Mouse (Mus musculus): ENCODE data around the gene Kat7. TPM values are rescaled to one million over a fixed set of nuclear protein-coding genes. Genes with fewer than 3 reads are reported as not detected.

The Kat7 gene
- polyA plus RNA-seq, 1 experiment from 2014 or later: 66.2 TPM

GRCm38 (mm10) chr11:95305600-95305999 is 4.4 kb downstream of the Kat7 start:
- Histone ChIP-seq H3K27ac (replicated peaks) (no peak overlapping the region), H3K4me1 (replicated peaks) (peaks cover 16% of the 10 kb centered on the region), H3K9me3 (no peaks in the 10 kb centered on the region), H3K9ac (no peak overlapping the region), H3K27me3 (no peaks in the 10 kb centered on the region), H3K4me2 (no peak overlapping the region), H3K4me3 (no peak overlapping the region), H3K36me3 (peaks cover 28% of the 10 kb centered on the region; the same call in 1 of the 2 replicates)
- WGBS: 91% methylated on average over 7 of the region's 7 CpGs
- ATAC-seq (ENCODE audit: low FRiP score, low read depth): no peak

GRCm38 (mm10) chr11:95301772-95302171 is 8.3 kb downstream of the Kat7 start:
- Histone ChIP-seq H3K4me3 (no peak overlapping the region), H3K9ac (no peak overlapping the region), H3K9me3 (no peaks in the 10 kb centered on the region), H3K36me3 (peaks cover 53% of the 10 kb centered on the region), H3K4me2 (no peak overlapping the region), H3K4me1 (replicated peaks) (no peaks in the 10 kb centered on the region), H3K27me3 (no peaks in the 10 kb centered on the region), H3K27ac (replicated peaks) (no peak overlapping the region)
- 88% methylated on average over 3 of the region's 3 CpGs for WGBS
- ATAC-seq (ENCODE audit: low FRiP score, low read depth): no peak

GRCm38 (mm10) chr11:95299886-95300285 is 10.2 kb downstream of the Kat7 start:
- H3K9ac ChIP-seq: no peak overlapping the region
- no peaks in the 10 kb centered on the region for H3K4me1 ChIP-seq (replicated peaks)
- H3K9me3 ChIP-seq: no peaks in the 10 kb centered on the region
- H3K4me2 ChIP-seq: no peak overlapping the region
- WGBS: 94% methylated on average over 12 of the region's 12 CpGs
- H3K36me3 ChIP-seq: peaks cover 51% of the 10 kb centered on the region
- no peak overlapping the region for H3K4me3 ChIP-seq
- no peak overlapping the region for H3K27ac ChIP-seq (replicated peaks)
- no peaks in the 10 kb centered on the region for H3K27me3 ChIP-seq
- no peak for ATAC-seq (ENCODE audit: low FRiP score, low read depth)

- Histone ChIP-seq H3K4me2 (no peak overlapping the region), H3K36me3 (peaks cover 65% of the 10 kb centered on the region), H3K27ac (replicated peaks) (no peak overlapping the region), H3K9ac (no peak overlapping the region), H3K9me3 (no peaks in the 10 kb centered on the region), H3K4me1 (replicated peaks) (no peaks in the 10 kb centered on the region), H3K4me3 (no peak overlapping the region), H3K27me3 (no peaks in the 10 kb centered on the region)
- WGBS: 21% methylated on average over 2 of the region's 2 CpGs
- ATAC-seq (ENCODE audit: low FRiP score, low read depth): no peak
These were observed 11.9 kb downstream of the Kat7 start for GRCm38 (mm10) chr11:95298146-95298545.

- no peak overlapping the region for H3K4me2 ChIP-seq
- no peak overlapping the region for H3K27ac ChIP-seq (replicated peaks)
- H3K36me3 ChIP-seq: peaks cover 68% of the 10 kb centered on the region
- H3K27me3 ChIP-seq: no peaks in the 10 kb centered on the region
- no peak for ATAC-seq (ENCODE audit: low FRiP score, low read depth)
- WGBS: 93% methylated on average over 13 of the region's 13 CpGs
- no peaks in the 10 kb centered on the region for H3K9me3 ChIP-seq
- no peaks in the 10 kb centered on the region for H3K4me1 ChIP-seq (replicated peaks)
- no peak overlapping the region for H3K4me3 ChIP-seq
- H3K9ac ChIP-seq: no peak overlapping the region
These were observed 14.3 kb downstream of the Kat7 start for GRCm38 (mm10) chr11:95295736-95296135.

- H3K36me3 ChIP-seq: peaks cover 72% of the 10 kb centered on the region
- no peak overlapping the region for H3K4me2 ChIP-seq
- no peaks in the 10 kb centered on the region for H3K4me1 ChIP-seq (replicated peaks)
- no peak overlapping the region for H3K27ac ChIP-seq (replicated peaks)
- 90% methylated on average over 8 of the region's 8 CpGs for WGBS
- H3K9ac ChIP-seq: no peak overlapping the region
- H3K4me3 ChIP-seq: no peak overlapping the region
- ATAC-seq (ENCODE audit: low FRiP score, low read depth): no peak
- no peaks in the 10 kb centered on the region for H3K27me3 ChIP-seq
- no peaks in the 10 kb centered on the region for H3K9me3 ChIP-seq
These were observed 16.9 kb downstream of the Kat7 start for GRCm38 (mm10) chr11:95293017-95293624.

GRCm38 (mm10) chr11:95291998-95292397 is 18.0 kb downstream of the Kat7 start:
- Histone ChIP-seq H3K36me3 (peaks cover 74% of the 10 kb centered on the region), H3K4me1 (replicated peaks) (no peaks in the 10 kb centered on the region), H3K27me3 (no peaks in the 10 kb centered on the region), H3K4me3 (no peak overlapping the region), H3K4me2 (no peak overlapping the region), H3K27ac (replicated peaks) (no peak overlapping the region), H3K9me3 (no peaks in the 10 kb centered on the region), H3K9ac (no peak overlapping the region)
- no peak for ATAC-seq (ENCODE audit: low FRiP score, low read depth)
- WGBS: 91% methylated on average over 4 of the region's 4 CpGs

GRCm38 (mm10) chr11:95282331-95282730 is 27.7 kb downstream of the Kat7 start:
- no peak overlapping the region for H3K4me2 ChIP-seq
- H3K27me3 ChIP-seq: no peaks in the 10 kb centered on the region
- WGBS: 90% methylated on average over 5 of the region's 5 CpGs
- no peak for ATAC-seq (ENCODE audit: low FRiP score, low read depth)
- H3K36me3 ChIP-seq: peaks cover 92% of the 10 kb centered on the region
- no peak overlapping the region for H3K27ac ChIP-seq (replicated peaks)
- no peak overlapping the region for H3K9ac ChIP-seq
- H3K4me1 ChIP-seq (replicated peaks): no peaks in the 10 kb centered on the region
- H3K9me3 ChIP-seq: no peaks in the 10 kb centered on the region
- no peak overlapping the region for H3K4me3 ChIP-seq

GRCm38 (mm10) chr11:95279061-95279659 is 30.9 kb downstream of the Kat7 start:
- Histone ChIP-seq H3K4me3 (no peak overlapping the region), H3K4me2 (no peak overlapping the region), H3K36me3 (peaks cover 95% of the 10 kb centered on the region), H3K27ac (replicated peaks) (no peak overlapping the region), H3K27me3 (no peaks in the 10 kb centered on the region), H3K9ac (no peak overlapping the region), H3K4me1 (replicated peaks) (no peaks in the 10 kb centered on the region), H3K9me3 (no peaks in the 10 kb centered on the region)
- WGBS: 95% methylated on average over 4 of the region's 4 CpGs
- no peak for ATAC-seq (ENCODE audit: low FRiP score, low read depth)

- Histone ChIP-seq H3K4me1 (replicated peaks) (no peaks in the 10 kb centered on the region), H3K27ac (replicated peaks) (no peak overlapping the region), H3K4me2 (no peak overlapping the region), H3K9me3 (no peaks in the 10 kb centered on the region), H3K4me3 (no peak overlapping the region), H3K36me3 (peaks cover 77% of the 10 kb centered on the region), H3K27me3 (no peaks in the 10 kb centered on the region), H3K9ac (no peak overlapping the region)
- ATAC-seq (ENCODE audit: low FRiP score, low read depth): no peak
- WGBS: 96% methylated on average over 6 of the region's 6 CpGs
These were observed 34.0 kb downstream of the Kat7 start for GRCm38 (mm10) chr11:95276056-95276455.

- Histone ChIP-seq H3K27ac (replicated peaks) (no peak overlapping the region), H3K9me3 (no peaks in the 10 kb centered on the region), H3K9ac (no peak overlapping the region), H3K36me3 (peaks cover 73% of the 10 kb centered on the region), H3K4me3 (no peak overlapping the region), H3K27me3 (no peaks in the 10 kb centered on the region), H3K4me1 (replicated peaks) (no peaks in the 10 kb centered on the region), H3K4me2 (no peak overlapping the region)
- 93% methylated on average over 3 of the region's 3 CpGs for WGBS
- ATAC-seq (ENCODE audit: low FRiP score, low read depth): no peak
These were observed 35.4 kb downstream of the Kat7 start for GRCm38 (mm10) chr11:95274613-95275012.

- no peaks in the 10 kb centered on the region for H3K9me3 ChIP-seq
- ATAC-seq (ENCODE audit: low FRiP score, low read depth): no peak
- H3K27ac ChIP-seq (replicated peaks): no peak overlapping the region
- 89% methylated on average over 5 of the region's 5 CpGs for WGBS
- no peak overlapping the region for H3K4me2 ChIP-seq
- H3K9ac ChIP-seq: no peak overlapping the region
- no peaks in the 10 kb centered on the region for H3K4me1 ChIP-seq (replicated peaks)
- peaks cover 64% of the 10 kb centered on the region for H3K36me3 ChIP-seq
- H3K27me3 ChIP-seq: no peaks in the 10 kb centered on the region
- H3K4me3 ChIP-seq: no peak overlapping the region
These were observed 36.4 kb downstream of the Kat7 start for GRCm38 (mm10) chr11:95273661-95274060.
